9 mouse cellular contexts compared by ENCODE assay signal in the genomic region with DNA sequence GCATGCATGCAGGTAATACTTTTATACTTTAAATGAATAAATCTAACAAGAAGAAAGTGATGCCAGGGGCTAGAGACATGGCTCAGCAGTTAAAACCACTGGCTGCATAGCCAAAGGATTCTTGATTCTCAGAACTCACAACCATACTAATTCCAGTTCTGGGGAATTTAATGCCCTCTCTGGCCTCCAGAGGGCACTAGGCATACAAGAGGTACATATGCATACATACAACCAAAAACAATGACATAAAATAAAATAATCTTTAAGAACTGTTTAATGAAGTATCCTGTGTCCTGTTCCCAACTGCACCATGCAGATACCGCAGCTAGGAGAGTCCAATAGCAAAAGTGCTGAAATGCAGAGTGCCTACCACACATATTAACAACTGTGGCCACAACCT. TPM values are rescaled to one million over a fixed set of nuclear protein-coding genes. Genes with fewer than 3 reads are reported as not detected.
DNase-seq lines count a peak whose midpoint lies in the region; ATAC-seq and TF ChIP-seq lines count a peak whose summit lies in the region.
"Had no signal": no experiment of that assay in that cellular context is flagged by ENCODE, and none has a peak within 500 bp of the region (broad histone marks: within the 10 kb centered on the region; RNA-seq: fewer than 3 reads in every experiment).

No protein-coding gene starts in this region.

- TF ChIP-seq POLR2A in brain, embryonic 14.5 days (IDR thresholded peaks at IDR 0.05; ENCODE audit: borderline replicate concordance, extremely low read depth, insufficient read depth, insufficient read length, poor library complexity, severe bottlenecking) = no peak

- H3K27me3 ChIP-seq in heart, embryonic 10.5 days (ENCODE audit: insufficient read depth, poor library complexity, severe bottlenecking) = no peaks in the 10 kb centered on the region
- H3K27me3 ChIP-seq: hindbrain, embryonic 15.5 days had no signal

- no peak overlapping the region for H3K27ac ChIP-seq in heart, embryonic 10.5 days
- H3K27ac ChIP-seq: hindbrain, embryonic 15.5 days had no signal

- WGBS in heart, embryonic 10.5 days = 65% methylated on average over 1 of the region's 1 CpGs

- no peaks in the 10 kb centered on the region for H3K9me3 ChIP-seq in heart, embryonic 10.5 days
- H3K9me3 ChIP-seq: hindbrain, embryonic 15.5 days had no signal

- peak; percentile 35 to 74 for DNase-seq in heart, adult 18-20 months
- DNase-seq in heart, embryonic 10.5 days (ENCODE audit: low spot score) = no peak
- DNase-seq in ovary, postnatal 14 days (ENCODE audit: low spot score) = peak; percentile 15
- DNase-seq in ovary, postnatal 36 days (ENCODE audit: low spot score) = no peak
- peak; percentile 73 for DNase-seq in brain, embryonic 14.5 days (ENCODE audit: low read depth)
- DNase-seq in induced T-regulatory cell, adult 2 months (ENCODE audit: low read depth) = peak; percentile 15
- peak; percentile 78 for DNase-seq in retina, embryonic 14.5 days (ENCODE audit: low spot score)

- TF ChIP-seq CTCF in brain, embryonic 14.5 days (IDR thresholded peaks at IDR 0.05; ENCODE audit: borderline replicate concordance, extremely low read depth, insufficient read depth, insufficient read length) = peak; percentile 40; the same call in 1 of the 2 replicates

- peaks cover 5% of the 10 kb centered on the region; the same call in 1 of the 2 replicates for H3K4me1 ChIP-seq in heart, embryonic 10.5 days
- H3K4me1 ChIP-seq: hindbrain, embryonic 15.5 days had no signal

- no peak for ATAC-seq in erythroid progenitor cell, adult 5-6 weeks (replicated peaks; ENCODE audit: low FRiP score, poor library complexity, severe bottlenecking)

- H3K36me3 ChIP-seq in heart, embryonic 10.5 days = peaks cover 4% of the 10 kb centered on the region; the same call in 1 of the 2 replicates
- H3K36me3 ChIP-seq: hindbrain, embryonic 15.5 days had no signal

- no peak overlapping the region for H3K4me3 ChIP-seq in heart, embryonic 10.5 days
- H3K4me3 ChIP-seq: hindbrain, embryonic 15.5 days had no signal

RNA-seq across cellular contexts. Expression of gene Jam3, which starts 20.8 kb away (rescaled TPM):
- total RNA-seq in heart, adult 18-20 months (2021) = 10 to 100 TPM; 12.4 to 13.9 TPM
- 51.2 and 66.7 TPM in 2 replicates for polyA plus RNA-seq in heart, embryonic 10.5 days (2016; fragmentation: Nextera tagmentation; extraction: Ambion mirVana)
- 53.5 and 63.4 TPM in 2 replicates for polyA plus RNA-seq in brain, embryonic 14.5 days (2012; rRNA removed)
- total RNA-seq in erythroid progenitor cell, adult 5-6 weeks (2015; ENCODE audit: low replicate concordance) = not detected in 2 replicates
- 1.2 TPM in 1 of 2 replicates, not detected in the other for total RNA-seq in erythroid progenitor cell, adult 5-6 weeks (2017; ENCODE audit: low replicate concordance)

Comparison
In these comparisons a context has a peak if more than half of its experiments do, and no peak if none do; other contexts are left out.
1. DNase-seq: peak in heart, adult 18-20 months (2 of 2), ovary, postnatal 14 days (single experiment), brain, embryonic 14.5 days (single experiment), induced T-regulatory cell, adult 2 months (single experiment) and retina, embryonic 14.5 days (single experiment); none in heart, embryonic 10.5 days (single experiment) and ovary, postnatal 36 days (single experiment).
2. RNA of gene Jam3, which starts 20.8 kb away (total RNA-seq): 12.4 to 13.9 TPM in heart, adult 18-20 months; 1.2 TPM in erythroid progenitor cell, adult 5-6 weeks; every median in the first group is over 4 times any median in the second.